Mouse (Mus musculus) forebrain, postnatal 0 days (tissue): ENCODE measurements around the gene F2rl1. TPM values are rescaled to one million over a fixed set of nuclear protein-coding genes. Genes with fewer than 3 reads are reported as not detected.

Experiments
- ATAC-seq: fragments of 200-750 bp; cut with Nextera tagmentation; 2 replicates; pipeline ENCODE4 v1.8.0; 2017; ENCODE audit warnings: mild to moderate bottlenecking, moderate library complexity
- DNase-seq: peaks from one replicate; pipeline ENCODE4 v3.0.0-alpha.2; 2015
- H3K27ac ChIP-seq: fragments of 300-500 bp; sonication (generic); 2 replicates; pipeline ENCODE4 v1.5.1; 2014; ENCODE audit warnings: low read depth, mild to moderate bottlenecking, antibody characterized with exemption, low read length, moderate library complexity, mixed read lengths
- H3K27me3 ChIP-seq: fragments of 300-500 bp; sonication (generic); 2 replicates; pipeline ENCODE4 v1.6.1; 2014; ENCODE audit warnings: mild to moderate bottlenecking, low read length, mixed read lengths; ENCODE audit not compliant: insufficient read depth
- H3K36me3 ChIP-seq: fragments of 300-500 bp; sonication (generic); 2 replicates; pipeline ENCODE4 v1.6.1; 2014; ENCODE audit warnings: mild to moderate bottlenecking, moderate library complexity; ENCODE audit not compliant: insufficient read depth
- H3K4me1 ChIP-seq: fragments of 300-500 bp; sonication (generic); 2 replicates; pipeline ENCODE4 v1.6.1; 2014; ENCODE audit warnings: antibody characterized with exemption; ENCODE audit not compliant: insufficient read depth
- H3K4me2 ChIP-seq: fragments of 300-500 bp; sonication (generic); 2 replicates; pipeline ENCODE4 v1.6.1; 2014; ENCODE audit warnings: low read depth, mild to moderate bottlenecking, moderate library complexity
- H3K4me3 ChIP-seq: fragments of 300-500 bp; sonication (generic); 2 replicates; pipeline ENCODE4 v1.5.1; 2014; ENCODE audit warnings: low read depth, low read length, mixed read lengths
- H3K9ac ChIP-seq: fragments of 300-500 bp; sonication (generic); 2 replicates; pipeline ENCODE4 v1.6.1; 2014; ENCODE audit warnings: mild to moderate bottlenecking
- H3K9me3 ChIP-seq: fragments of 300-500 bp; sonication (generic); 2 replicates; pipeline ENCODE4 v1.6.1; 2016; ENCODE audit warnings: low read length
- CTCF ChIP-seq: sonication (generic); IDR thresholded peaks from 2 replicates; pipeline ENCODE4 v1.5.1; 2016; ENCODE audit warnings: antibody characterized with exemption, control low read depth, low read depth
- WGBS: fragments of 180-500 bp; shearing (Covaris S2); extraction: QIAGEN DNeasy Blood & Tissue Kit; methylation state at CpG from one replicate; pipeline ENCODE4 v1.1.7; 2014; 5-methylcytosine and 5-hydroxymethylcytosine counted together
- polyA plus RNA-seq: library from polyadenylated mRNA; unstranded; fragments of >200 nt; fragmentation: Nextera tagmentation; extraction: Ambion mirVana; gene quantifications from 2 replicates; pipeline ENCODE4 v1.2.1, GENCODE M21; 2015
- total RNA-seq: library from RNA; depleted of rRNA; stranded (reverse); fragments of >200 nt; gene quantifications from 2 replicates; pipeline ENCODE4 v1.2.3, GENCODE M21; 2014

F2rl1 gene
- total and polyA plus RNA-seq, 2 experiments from 2014 or later, result 0.05 to 0.19 TPM

GRCm38 (mm10) chr13:95521029-95521428 lies 4.0 kb downstream of the F2rl1 start:
- H3K9me3 ChIP-seq, result no peaks in the 10 kb centered on the region
- no peaks in the 10 kb centered on the region for H3K36me3 ChIP-seq
- no peak overlapping the region for H3K4me2 ChIP-seq
- ATAC-seq, result no peak
- no peak for DNase-seq
- H3K4me1 ChIP-seq, result 0 out of 2 replicates have a peak, but pooled peaks cover 14% of the 10 kb centered on the region
- WGBS, result 85% methylated on average over 6 of the region's 6 CpGs
- peaks cover 24% of the 10 kb centered on the region for H3K27me3 ChIP-seq
- no peak for TF ChIP-seq CTCF
- H3K27ac ChIP-seq, result no peak overlapping the region
- H3K4me3 ChIP-seq, result no peak overlapping the region
- H3K9ac ChIP-seq, result no peak overlapping the region

- 73% methylated on average over 4 of the region's 4 CpGs for WGBS
Measured at GRCm38 (mm10) chr13:95514756-95515155, 10.3 kb downstream of the F2rl1 start.

DNA sequence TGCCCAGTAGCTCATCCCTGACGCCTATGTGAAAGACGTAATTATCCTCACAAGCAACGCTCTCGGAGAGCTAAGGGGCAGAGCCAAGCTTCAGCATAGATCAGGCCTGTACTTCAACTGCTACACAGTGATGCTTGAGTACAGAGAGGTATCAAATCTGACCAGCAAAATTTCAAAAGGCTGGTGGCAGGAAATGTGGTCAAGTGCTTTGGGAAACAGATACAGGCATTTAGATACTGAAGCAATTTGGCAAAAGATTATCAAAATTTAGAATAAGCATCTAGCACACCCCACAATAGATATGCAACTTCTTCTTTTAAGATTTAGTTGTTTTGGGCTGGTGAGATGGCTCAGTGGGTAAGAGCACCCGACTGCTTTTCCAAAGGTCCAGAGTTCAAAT lies 15.0 kb downstream of the F2rl1 start:
- DNase-seq (no peak), ATAC-seq (no peak)
- 83% methylated on average over 5 of the region's 5 CpGs for WGBS
- Histone ChIP-seq H3K4me2 (no peak overlapping the region), H3K27ac (no peak overlapping the region), H3K4me1 (no peaks in the 10 kb centered on the region), H3K9me3 (no peaks in the 10 kb centered on the region), H3K27me3 (no peaks in the 10 kb centered on the region), H3K4me3 (no peak overlapping the region), H3K9ac (no peak overlapping the region), H3K36me3 (no peaks in the 10 kb centered on the region)
- no peak for TF ChIP-seq CTCF

More at GRCm38 (mm10) chr13:95514756-95515155, 10.3 kb downstream of the F2rl1 start:
- no peaks in the 10 kb centered on the region for H3K36me3 ChIP-seq
- H3K27me3 ChIP-seq, result no peaks in the 10 kb centered on the region
- H3K9me3 ChIP-seq, result no peaks in the 10 kb centered on the region
- H3K4me2 ChIP-seq, result no peak overlapping the region
- no peaks in the 10 kb centered on the region for H3K4me1 ChIP-seq
- no peak overlapping the region for H3K4me3 ChIP-seq
- ATAC-seq, result no peak
- no peak for TF ChIP-seq CTCF
- H3K9ac ChIP-seq, result no peak overlapping the region
- DNase-seq, result no peak
- H3K27ac ChIP-seq, result no peak overlapping the region

GRCm38 (mm10) chr13:95503279-95503917 lies 21.6 kb downstream of the F2rl1 start:
- DNase-seq (no peak), ATAC-seq (no peak)
- H3K27ac ChIP-seq, result no peak overlapping the region
- H3K4me2 ChIP-seq, result no peak overlapping the region
- no peak overlapping the region for H3K9ac ChIP-seq
- no peaks in the 10 kb centered on the region for H3K4me1 ChIP-seq
- H3K27me3 ChIP-seq, result no peaks in the 10 kb centered on the region
- H3K36me3 ChIP-seq, result no peaks in the 10 kb centered on the region
- no peaks in the 10 kb centered on the region for H3K9me3 ChIP-seq
- TF ChIP-seq CTCF, result no peak
- 80% methylated on average over 8 of the region's 8 CpGs for WGBS
- no peak overlapping the region for H3K4me3 ChIP-seq

- no peak for ATAC-seq
- TF ChIP-seq CTCF, result no peak
- H3K4me1 ChIP-seq, result no peaks in the 10 kb centered on the region
- no peaks in the 10 kb centered on the region for H3K36me3 ChIP-seq
- 92% methylated on average over 3 of the region's 3 CpGs for WGBS
- no peaks in the 10 kb centered on the region for H3K9me3 ChIP-seq
- H3K27ac ChIP-seq, result no peak overlapping the region
- no peak overlapping the region for H3K4me3 ChIP-seq
- no peak overlapping the region for H3K9ac ChIP-seq
- no peaks in the 10 kb centered on the region for H3K27me3 ChIP-seq
- DNase-seq, result no peak
- no peak overlapping the region for H3K4me2 ChIP-seq
Measured at GRCm38 (mm10) chr13:95496601-95497000, 28.4 kb downstream of the F2rl1 start.

DNA sequence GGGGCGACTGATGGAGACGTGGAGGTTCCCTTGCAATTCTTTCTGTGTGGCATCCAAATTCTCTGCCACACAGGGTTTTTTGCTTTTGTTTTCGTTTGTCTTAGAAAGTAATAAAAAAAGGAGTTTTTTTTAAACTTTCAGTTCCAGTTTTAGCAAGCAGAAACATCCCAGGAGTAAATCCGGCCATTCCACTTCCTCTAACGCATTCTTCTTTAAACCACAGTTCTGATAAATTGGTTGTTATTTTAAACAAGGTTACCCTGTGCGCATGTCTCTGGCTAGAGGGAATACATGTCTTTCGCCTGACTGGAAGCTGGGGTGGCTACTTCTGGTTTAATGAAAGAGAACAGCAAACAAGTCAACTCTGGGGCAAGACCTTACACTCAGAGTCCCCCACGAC lies 30.2 kb downstream of the F2rl1 start:
- H3K27me3 ChIP-seq, result no peaks in the 10 kb centered on the region
- ATAC-seq (no peak), DNase-seq (no peak)
- TF ChIP-seq CTCF, result no peak
- H3K9me3 ChIP-seq, result no peaks in the 10 kb centered on the region
- H3K36me3 ChIP-seq, result no peaks in the 10 kb centered on the region
- H3K4me2 ChIP-seq, result no peak overlapping the region
- WGBS, result 85% methylated on average over 8 of the region's 8 CpGs
- no peak overlapping the region for H3K4me3 ChIP-seq
- H3K4me1 ChIP-seq, result no peaks in the 10 kb centered on the region
- no peak overlapping the region for H3K27ac ChIP-seq
- H3K9ac ChIP-seq, result no peak overlapping the region

GRCm38 (mm10) chr13:95493296-95493695 lies 31.7 kb downstream of the F2rl1 start:
- Histone ChIP-seq H3K36me3 (no peaks in the 10 kb centered on the region), H3K4me1 (no peaks in the 10 kb centered on the region), H3K9ac (no peak overlapping the region), H3K4me3 (no peak overlapping the region), H3K27me3 (no peaks in the 10 kb centered on the region), H3K4me2 (no peak overlapping the region), H3K27ac (no peak overlapping the region), H3K9me3 (no peaks in the 10 kb centered on the region)
- TF ChIP-seq CTCF, result no peak
- 66% methylated on average over 5 of the region's 5 CpGs for WGBS
- DNase-seq (no peak), ATAC-seq (no peak)
